Mouse (Mus musculus) bone marrow, adult 2 months (tissue): ENCODE data around the gene Ctss.

Source experiments
- CTCF ChIP-seq: fragments of 200-500 bp; IDR thresholded peaks from 2 replicates; pipeline ENCODE4 v1.5.1; 2011; ENCODE audit warnings: low read length, control low read depth; ENCODE audit not compliant: control insufficient read depth, insufficient read depth
- POLR2A ChIP-seq: fragments of 200-500 bp; IDR thresholded peaks from 2 replicates; pipeline ENCODE4 v1.6.1; 2011; ENCODE audit warnings: low read depth, mild to moderate bottlenecking, control low read depth, low read length, borderline replicate concordance; ENCODE audit not compliant: control insufficient read depth

GRCm38 (mm10) chr3:95561826-95562225 is 35.2 kb downstream of the Ctss start:
- no peak for TF ChIP-seq POLR2A
- TF ChIP-seq CTCF = no peak
